Mouse (Mus musculus): ENCODE measurements around the gene Gm17364. TPM values are rescaled to one million over a fixed set of nuclear protein-coding genes. Genes with fewer than 3 reads are reported as not detected.

Gm17364 gene
- total RNA-seq, 1 experiment from 2014 or later: not detected

Other genes starting within 250 kb of the Gm17364 start
- gene Mak, start 194.3 kb downstream of the Gm17364 start, total RNA-seq (2021): not detected in 2 replicates
- gene Gcm2, start 162.9 kb downstream of the Gm17364 start, total RNA-seq (2021): not detected in 2 replicates
- gene Sycp2l, start 159.7 kb downstream of the Gm17364 start, total RNA-seq (2021): not detected in 2 replicates
- 2.7 and 44.4 TPM in 2 replicates for gene Elovl2, start 53.6 kb downstream of the Gm17364 start, total RNA-seq (2021)
- gene Smim13, start 24.1 kb downstream of the Gm17364 start, total RNA-seq (2021): 14.0 and 15.4 TPM in 2 replicates
- 23.0 and 38.5 TPM in 2 replicates for gene Nedd9, start 213.4 kb upstream of the Gm17364 start, total RNA-seq (2021)